Mouse (Mus musculus) left cerebral cortex, adult 9 months (tissue): ENCODE data around the gene Cyb5r2.
A peak's percentile ranks its signal among the peaks of the same experiment; 100 is the strongest.

Source experiments
- DNase-seq, 2 experiments: peaks; one replicate each; pipeline ENCODE4 v3.0.0; 2022; ENCODE audit warnings: low spot score in 2 of 2

Cyb5r2 gene

DNA sequence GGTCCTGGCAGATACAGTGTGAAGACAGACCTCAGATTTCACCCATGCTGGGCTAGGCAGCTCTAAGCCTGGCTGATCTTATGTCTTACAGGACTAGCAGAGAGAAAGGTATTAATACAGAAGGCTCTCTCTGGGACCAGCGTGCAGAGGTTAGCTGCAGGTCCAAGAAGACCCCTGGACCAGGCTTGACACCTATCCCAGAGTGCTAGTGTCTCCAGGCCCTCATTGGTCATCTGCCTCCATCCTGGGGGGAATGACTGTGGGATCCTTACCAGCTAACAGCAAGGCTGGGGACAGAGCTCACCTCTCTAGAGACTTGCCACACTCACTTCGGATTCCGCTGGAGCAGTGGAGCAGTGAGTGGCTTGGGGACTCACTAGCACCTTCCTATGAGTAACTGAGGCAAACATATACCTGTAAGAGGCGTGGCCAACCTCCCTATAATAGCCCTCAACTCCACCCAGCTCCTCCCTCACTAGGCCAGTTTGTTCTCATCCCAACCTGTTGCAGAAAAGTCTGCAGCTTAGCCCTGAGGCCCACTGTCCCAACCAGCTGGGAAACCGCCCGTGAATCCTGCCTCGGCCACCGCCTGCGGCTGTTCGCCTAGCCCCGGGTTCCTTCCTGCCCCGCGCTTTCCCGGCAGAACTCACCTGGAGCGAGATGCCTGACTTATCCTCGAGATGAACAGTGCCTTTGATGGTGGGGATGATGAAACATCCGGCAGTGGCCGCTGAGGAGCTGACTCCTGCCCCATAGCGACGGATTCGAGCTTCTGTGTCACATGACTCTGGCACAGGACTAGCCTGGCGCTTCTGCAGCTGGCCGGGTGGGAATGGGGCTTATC is at the start of gene Cyb5r2:
TSS of gene Cyb5r2 (minus strand) at position 725 of the 844 bp plus-strand sequence.
- DNase-seq = no peak

- DNase-seq = no peak
Observed at GRCm38 (mm10) chr7:107802138-107802537, 44.3 kb upstream of the Cyb5r2 start.

- DNase-seq = no peak
Observed at GRCm38 (mm10) chr7:107801108-107801507, 43.3 kb upstream of the Cyb5r2 start, which contains the start of gene Ovch2. TSS of gene Ovch2 (minus strand) at chr7:107801208.

- DNase-seq = no peak
Observed at GRCm38 (mm10) chr7:107796500-107796899, 38.7 kb upstream of the Cyb5r2 start.

- DNase-seq = peak in 1 of 2 experiments; percentile 22
Observed at GRCm38 (mm10) chr7:107787977-107788620, 30.3 kb upstream of the Cyb5r2 start.

DNA sequence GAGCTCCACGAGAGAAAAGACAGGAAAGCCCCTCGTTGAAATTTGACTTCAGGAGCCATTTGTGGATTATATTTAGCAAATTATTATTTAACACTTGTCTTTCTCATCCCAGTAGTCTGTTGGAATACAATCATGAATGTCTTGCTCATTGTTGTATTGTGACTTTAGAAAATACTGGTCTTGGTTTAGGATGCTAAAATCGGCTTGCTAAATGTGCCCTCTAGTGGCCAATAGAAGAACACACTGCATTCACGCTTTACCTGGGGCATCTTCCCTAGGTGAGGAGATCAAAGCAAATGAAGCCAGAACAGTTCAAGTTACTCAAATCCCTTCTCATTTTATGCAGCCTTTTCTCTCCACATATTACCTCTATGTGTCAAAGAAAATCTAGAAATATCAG is 21.8 kb upstream of the Cyb5r2 start:
- DNase-seq = peak in 1 of 2 experiments; percentile 18

DNA sequence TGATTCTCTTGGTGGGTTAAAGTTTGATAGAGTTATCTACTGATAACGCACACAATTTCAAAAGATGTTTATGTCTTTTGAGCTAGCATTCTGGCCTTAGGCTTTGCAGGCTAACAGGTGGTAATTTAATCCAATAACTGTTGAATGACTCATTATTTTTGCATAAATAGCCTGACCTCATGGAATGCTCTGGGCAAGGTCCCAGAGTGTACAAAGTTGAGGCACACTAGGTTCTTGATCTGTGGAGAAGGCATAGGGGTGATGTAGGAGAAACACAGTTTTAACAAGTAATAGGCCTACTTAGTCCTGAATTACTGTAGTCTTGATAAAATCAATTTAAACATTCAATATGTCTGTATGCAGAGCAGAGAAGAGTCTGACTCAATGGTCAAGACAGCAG is 20.4 kb upstream of the Cyb5r2 start:
- DNase-seq = no peak

DNA sequence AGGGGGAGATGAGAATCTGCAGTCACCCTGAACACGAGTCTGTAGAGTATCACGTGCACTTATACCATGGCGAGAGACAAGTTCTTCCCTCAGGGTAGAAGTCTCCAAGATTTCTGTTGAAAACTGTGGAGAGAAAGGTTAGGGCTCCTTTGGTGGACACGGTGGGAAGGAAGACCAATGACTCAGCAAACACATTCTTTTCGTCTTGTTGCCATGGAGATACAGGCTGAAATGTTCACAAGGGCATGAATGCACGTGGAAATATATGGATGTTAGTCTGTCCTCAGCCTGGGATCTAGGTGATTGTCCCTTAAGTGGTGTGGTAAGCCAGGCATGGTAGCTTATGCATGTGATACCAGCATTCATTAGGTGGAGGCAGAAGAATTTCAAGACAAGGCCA is 13.0 kb upstream of the Cyb5r2 start:
- DNase-seq = no peak

GRCm38 (mm10) chr7:107756748-107757147 is 1.1 kb downstream of the Cyb5r2 start:
- DNase-seq = no peak

DNA sequence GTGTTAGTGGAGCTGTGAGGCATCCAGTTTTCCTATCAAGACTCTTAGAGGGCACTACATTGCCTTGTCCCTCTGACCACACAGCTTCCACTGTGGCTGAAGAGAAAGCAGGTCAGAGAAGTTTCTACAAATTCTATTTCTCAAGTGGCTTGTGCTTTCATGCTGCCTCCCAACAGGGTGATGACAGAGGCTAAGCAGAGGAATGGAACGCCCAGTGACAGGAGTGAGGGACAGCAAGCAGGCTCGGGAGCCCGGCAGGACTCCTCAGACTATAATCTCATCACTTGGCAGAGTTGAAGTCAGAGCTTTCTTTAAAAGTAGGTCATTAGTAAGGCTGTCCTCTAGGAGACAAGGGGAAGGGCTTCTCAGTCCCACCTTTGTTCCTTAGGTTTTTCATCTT is 1.9 kb downstream of the Cyb5r2 start:
- DNase-seq = no peak

GRCm38 (mm10) chr7:107752031-107752520 is 5.8 kb downstream of the Cyb5r2 start:
- no peak for DNase-seq

GRCm38 (mm10) chr7:107749721-107750120 is 8.1 kb downstream of the Cyb5r2 start:
- DNase-seq = no peak

DNA sequence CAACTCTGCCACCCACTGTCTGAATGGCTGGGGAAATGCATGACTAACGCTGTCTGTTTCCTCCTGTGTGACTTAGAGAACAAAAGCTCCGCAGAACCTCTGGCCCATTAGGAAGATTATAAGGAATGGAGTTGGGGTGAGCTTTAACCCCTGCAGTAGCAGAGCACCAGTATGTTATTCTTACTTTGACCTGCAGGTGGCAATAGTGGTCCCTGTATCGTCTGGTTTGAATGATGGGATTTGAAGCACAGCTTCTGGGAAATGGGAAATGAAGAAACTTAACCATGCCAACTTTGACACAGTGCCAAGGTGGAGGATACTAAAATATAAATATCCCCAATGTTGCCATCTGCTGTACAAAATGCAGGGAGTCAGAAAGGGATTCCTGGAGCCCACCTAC is 8.6 kb downstream of the Cyb5r2 start:
- DNase-seq = peak in 1 of 2 experiments; percentile 49

- peak in 1 of 2 experiments; percentile 45 for DNase-seq
Observed at GRCm38 (mm10) chr7:107747954-107748353, 9.9 kb downstream of the Cyb5r2 start.

DNA sequence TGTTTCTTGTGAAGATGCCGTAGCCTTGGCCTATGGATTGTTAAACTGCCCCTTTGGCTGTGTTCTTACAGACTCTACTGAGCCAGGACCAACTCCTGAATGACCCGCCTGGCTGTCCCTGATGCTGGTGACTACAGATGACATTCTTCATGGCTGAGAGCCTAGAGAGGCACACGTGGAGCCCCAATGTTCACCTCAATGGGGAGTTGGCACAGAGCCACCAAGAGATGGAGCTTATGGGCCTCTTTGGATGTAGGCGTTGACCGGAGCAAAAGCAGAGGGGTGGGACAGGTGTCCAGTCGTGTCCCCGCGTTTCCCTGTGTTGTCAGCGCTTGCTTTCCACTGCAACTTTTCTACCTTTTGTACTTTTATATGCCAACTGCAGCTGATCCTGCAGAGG is 10.4 kb downstream of the Cyb5r2 start:
- DNase-seq = no peak

DNA sequence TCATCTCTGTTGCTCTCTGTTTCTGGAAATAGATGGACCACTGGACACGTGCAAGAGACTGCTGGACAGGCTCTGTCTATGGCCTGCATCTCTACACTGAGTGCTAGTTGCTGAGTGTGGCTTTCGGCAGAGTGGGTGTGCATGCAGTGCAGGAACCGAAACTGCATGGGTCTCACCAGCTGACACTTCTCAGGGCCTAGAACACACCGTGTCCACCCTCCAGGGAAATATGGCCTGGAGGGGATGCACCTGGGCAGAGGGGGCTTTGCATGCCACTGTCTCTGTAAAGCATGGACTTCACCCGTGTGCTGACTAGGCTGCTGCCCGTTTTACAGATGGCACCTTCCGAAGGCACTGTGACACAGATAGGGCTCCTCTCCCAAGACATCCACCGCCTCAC is 11.8 kb downstream of the Cyb5r2 start:
- DNase-seq = no peak

- DNase-seq = no peak
Observed at GRCm38 (mm10) chr7:107745111-107745510, 12.7 kb downstream of the Cyb5r2 start.

GRCm38 (mm10) chr7:107744454-107744853 is 13.4 kb downstream of the Cyb5r2 start:
- no peak for DNase-seq

DNA sequence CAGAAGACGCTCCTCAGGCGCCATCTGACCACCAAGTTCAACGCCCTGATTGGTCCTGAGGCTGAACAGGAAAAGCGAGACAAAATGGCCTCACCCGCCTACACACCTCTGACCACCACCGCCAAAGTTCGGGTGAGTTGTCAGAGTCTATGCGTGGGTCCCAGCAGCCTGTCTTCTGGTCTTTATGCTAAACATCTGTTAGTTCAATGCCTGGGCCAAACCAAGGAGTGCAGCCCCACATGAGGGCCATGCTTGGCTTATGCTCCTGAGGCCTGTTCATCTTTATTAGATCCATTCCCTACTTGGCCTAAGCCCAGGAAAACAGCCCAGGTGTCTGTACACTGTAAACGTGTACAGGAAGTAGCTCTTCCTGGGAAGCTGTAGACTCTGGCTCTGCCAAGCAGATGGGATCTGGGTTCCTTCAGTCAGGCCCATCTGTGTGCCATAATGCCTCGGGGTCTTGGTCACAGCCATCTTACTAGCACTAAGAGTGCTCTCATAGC is 14.8 kb downstream of the Cyb5r2 start:
- no peak for DNase-seq

DNA sequence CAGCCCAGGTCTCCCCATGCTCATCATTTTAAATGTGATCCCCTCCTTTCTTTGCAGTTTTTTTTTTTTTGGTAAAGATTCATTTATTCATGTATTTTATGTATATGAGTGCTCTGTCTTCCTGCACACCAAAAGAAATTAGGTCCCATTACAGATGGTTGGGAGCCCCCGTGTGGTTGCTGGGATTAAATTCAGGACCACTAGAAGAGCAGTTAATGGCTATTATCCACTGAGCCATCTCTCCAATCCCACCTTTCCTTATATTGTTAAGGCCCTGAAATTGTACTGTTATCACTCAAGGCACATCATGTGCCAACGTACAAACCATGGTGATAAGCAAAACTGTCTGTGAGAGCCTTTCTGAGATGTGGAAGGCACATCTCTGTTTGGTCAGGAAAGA is 19.1 kb downstream of the Cyb5r2 start:
- DNase-seq = peak in 1 of 2 experiments; percentile 49

DNA sequence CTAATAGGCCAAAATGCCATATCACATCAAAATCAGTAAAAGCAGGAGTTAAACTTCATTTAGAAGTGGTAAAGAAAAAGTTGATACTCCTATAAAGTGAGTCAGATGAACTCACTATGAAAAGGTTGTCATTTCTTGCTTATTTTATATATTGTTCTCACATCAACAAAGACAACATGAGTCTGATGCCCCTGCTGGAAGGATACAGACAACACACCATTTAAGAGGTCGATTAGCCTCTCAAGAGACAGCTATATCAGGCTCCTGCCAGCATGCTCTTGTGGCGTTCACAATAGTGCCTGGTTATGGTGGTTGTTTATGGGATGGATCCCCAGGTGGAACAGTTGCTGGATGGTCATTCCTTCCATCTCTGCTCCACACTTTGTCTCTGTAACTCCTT is 24.7 kb downstream of the Cyb5r2 start:
- DNase-seq = no peak

DNA sequence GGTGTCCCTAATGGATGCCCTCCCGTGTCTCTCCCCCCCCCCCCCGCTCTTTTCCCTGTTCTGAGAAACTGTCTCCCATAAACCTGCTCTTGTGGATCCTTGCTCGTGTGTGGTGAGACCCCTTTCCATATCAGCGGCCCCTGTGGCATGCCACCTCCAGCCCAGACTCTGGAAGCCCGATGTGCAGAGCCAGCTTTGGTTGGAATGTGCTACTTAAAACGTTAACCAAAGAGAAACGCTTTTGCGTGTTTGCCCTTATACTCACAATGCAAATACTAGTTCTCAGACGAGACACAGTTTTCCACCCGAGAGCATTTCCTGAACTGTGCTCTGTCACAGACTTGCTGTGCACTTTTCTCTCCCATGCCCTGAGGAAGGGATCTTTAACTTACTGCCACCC is 27.2 kb downstream of the Cyb5r2 start:
- no peak for DNase-seq

- DNase-seq = no peak
Observed at GRCm38 (mm10) chr7:107727538-107727937, 30.3 kb downstream of the Cyb5r2 start.
